Mouse (Mus musculus) hindbrain, embryonic 10.5 days (tissue): ENCODE results near the gene Pla2g6. TPM values are rescaled to one million over a fixed set of nuclear protein-coding genes. Genes with fewer than 3 reads are reported as not detected.
A peak's percentile ranks its signal among the peaks of the same experiment; 100 is the strongest.

Experiments used
- DNase-seq: peaks from one replicate; pipeline ENCODE4 v3.0.0-alpha.2; 2017; ENCODE audit warnings: low spot score
- H3K27ac ChIP-seq: fragments of 300-500 bp; sonication (generic); 2 replicates; pipeline ENCODE4 v1.5.1; 2016; ENCODE audit warnings: mild to moderate bottlenecking, moderate library complexity
- H3K27me3 ChIP-seq: fragments of 300-500 bp; sonication (generic); 2 replicates; pipeline ENCODE4 v1.6.1; 2016; ENCODE audit warnings: mild to moderate bottlenecking; ENCODE audit not compliant: poor library complexity, insufficient read depth, severe bottlenecking
- H3K36me3 ChIP-seq: fragments of 300-500 bp; sonication (generic); 2 replicates; pipeline ENCODE4 v1.6.1; 2016; ENCODE audit warnings: mild to moderate bottlenecking, moderate library complexity
- H3K4me1 ChIP-seq: fragments of 300-500 bp; sonication (generic); replicated peaks from 2 replicates; pipeline ENCODE4 v1.6.1; 2016; ENCODE audit warnings: mild to moderate bottlenecking
- H3K4me3 ChIP-seq: fragments of 300-500 bp; sonication (generic); 2 replicates; pipeline ENCODE4 v1.5.1; 2016; ENCODE audit warnings: mild to moderate bottlenecking, moderate library complexity
- H3K9me3 ChIP-seq: fragments of 300-500 bp; sonication (generic); 2 replicates; pipeline ENCODE4 v1.6.1; 2016; ENCODE audit warnings: mild to moderate bottlenecking, moderate library complexity
- WGBS: fragments of 180-500 bp; shearing (Covaris S2); methylation state at CpG from one replicate; pipeline ENCODE4 v1.1.7; 2016; 5-methylcytosine and 5-hydroxymethylcytosine counted together
- polyA plus RNA-seq: library from polyadenylated mRNA; unstranded; fragments of >200 nt; fragmentation: Nextera tagmentation; extraction: Ambion mirVana; gene quantifications from 2 replicates; pipeline ENCODE4 v1.2.1, GENCODE M21; 2016

The Pla2g6 gene
- polyA plus RNA-seq, 1 experiment from 2014 or later: 25.3 TPM

- Histone ChIP-seq H3K4me1 (peaks cover 41% of the 10 kb centered on the region), H3K27me3 (peaks cover 80% of the 10 kb centered on the region), H3K27ac (no peak within 1 kb of the TSS), H3K36me3 (peaks cover 7% of the 10 kb centered on the region; the same call in 1 of the 2 replicates), H3K4me3 (no peak within 1 kb of the TSS), H3K9me3 (no peaks in the 10 kb centered on the region)
- WGBS: 25% methylated on average over 3 of the region's 3 CpGs
- DNase-seq: no peak
Observed at GRCm38 (mm10) chr15:79254661-79255060, 73.5 kb downstream of the Pla2g6 start, which contains the start of gene Slc16a8. Slc16a8 (minus strand) TSS chr15:79254761.

- DNase-seq: no peak
- peaks cover 32% of the 10 kb centered on the region for H3K4me1 ChIP-seq
- peaks cover 71% of the 10 kb centered on the region for H3K27me3 ChIP-seq
- peak overlapping the region; percentile 71 for H3K27ac ChIP-seq
- H3K36me3 ChIP-seq: peaks cover 28% of the 10 kb centered on the region
- peak overlapping the region; percentile 49 for H3K4me3 ChIP-seq
- no peaks in the 10 kb centered on the region for H3K9me3 ChIP-seq
- 27% methylated on average over 24 of the region's 24 CpGs for WGBS
Observed at GRCm38 (mm10) chr15:79252580-79252979, 75.6 kb downstream of the Pla2g6 start.

GRCm38 (mm10) chr15:79251781-79252491, 76.3 kb downstream of the Pla2g6 start:
- Histone ChIP-seq H3K27ac (peak overlapping the region; percentile 71), H3K4me1 (peaks cover 32% of the 10 kb centered on the region), H3K9me3 (no peaks in the 10 kb centered on the region), H3K27me3 (peaks cover 71% of the 10 kb centered on the region), H3K36me3 (peaks cover 34% of the 10 kb centered on the region), H3K4me3 (peak overlapping the region; percentile 49)
- WGBS: 3% methylated on average over 61 of the region's 61 CpGs
- DNase-seq: peak; percentile 43

GRCm38 (mm10) chr15:79251168-79251567, 77.0 kb downstream of the Pla2g6 start:
- Histone ChIP-seq H3K36me3 (peaks cover 42% of the 10 kb centered on the region), H3K4me1 (peaks cover 32% of the 10 kb centered on the region), H3K27ac (no peak overlapping the region), H3K27me3 (peaks cover 71% of the 10 kb centered on the region), H3K4me3 (no peak overlapping the region; the same call in 1 of the 2 replicates), H3K9me3 (no peaks in the 10 kb centered on the region)
- WGBS: 50% methylated on average over 7 of the region's 7 CpGs
- no peak for DNase-seq

GRCm38 (mm10) chr15:79250236-79250635, 78.0 kb downstream of the Pla2g6 start:
- WGBS: 74% methylated on average over 2 of the region's 2 CpGs
- peaks cover 66% of the 10 kb centered on the region for H3K27me3 ChIP-seq
- no peak for DNase-seq

GRCm38 (mm10) chr15:79245321-79245720, 82.9 kb downstream of the Pla2g6 start:
- Histone ChIP-seq H3K27ac (peak overlapping the region; percentile 64; the same call in 1 of the 2 replicates), H3K36me3 (peaks cover 85% of the 10 kb centered on the region), H3K4me3 (no peak overlapping the region), H3K27me3 (peaks cover 16% of the 10 kb centered on the region; the same call in 1 of the 2 replicates), H3K4me1 (peaks cover 24% of the 10 kb centered on the region), H3K9me3 (no peaks in the 10 kb centered on the region)
- DNase-seq: no peak
- 92% methylated on average over 3 of the region's 3 CpGs for WGBS

More at GRCm38 (mm10) chr15:79250236-79250635, 78.0 kb downstream of the Pla2g6 start:
- H3K27ac ChIP-seq: no peak overlapping the region
- H3K9me3 ChIP-seq: no peaks in the 10 kb centered on the region
- peaks cover 51% of the 10 kb centered on the region for H3K36me3 ChIP-seq
- peaks cover 34% of the 10 kb centered on the region for H3K4me1 ChIP-seq
- H3K4me3 ChIP-seq: no peak overlapping the region

- Histone ChIP-seq H3K9me3 (no peaks in the 10 kb centered on the region), H3K36me3 (peaks cover 89% of the 10 kb centered on the region), H3K27ac (peak overlapping the region; percentile 64), H3K4me3 (no peak overlapping the region), H3K27me3 (peaks cover 6% of the 10 kb centered on the region; the same call in 1 of the 2 replicates), H3K4me1 (peaks cover 24% of the 10 kb centered on the region)
- 65% methylated on average over 7 of the region's 7 CpGs for WGBS
- DNase-seq: peak; percentile 34
Observed at GRCm38 (mm10) chr15:79244071-79244893, 83.9 kb downstream of the Pla2g6 start.

GRCm38 (mm10) chr15:79243234-79244042, 84.8 kb downstream of the Pla2g6 start:
- no peak overlapping the region for H3K4me3 ChIP-seq
- H3K27me3 ChIP-seq: no peaks in the 10 kb centered on the region
- 0 out of 2 replicates have a peak overlapping the region, but pooled peaks have one; percentile 26 for H3K27ac ChIP-seq
- no peaks in the 10 kb centered on the region for H3K9me3 ChIP-seq
- WGBS: 31% methylated on average over 10 of the region's 10 CpGs
- H3K4me1 ChIP-seq: peaks cover 24% of the 10 kb centered on the region
- H3K36me3 ChIP-seq: peaks cover 89% of the 10 kb centered on the region
- DNase-seq: peak; percentile 97

- WGBS: 78% methylated on average over 13 of the region's 13 CpGs
- Histone ChIP-seq H3K27ac (no peak overlapping the region), H3K36me3 (peaks cover 89% of the 10 kb centered on the region), H3K27me3 (no peaks in the 10 kb centered on the region), H3K9me3 (no peaks in the 10 kb centered on the region), H3K4me3 (no peak overlapping the region), H3K4me1 (peaks cover 24% of the 10 kb centered on the region)
- DNase-seq: no peak
Observed at GRCm38 (mm10) chr15:79242574-79243233, 85.5 kb downstream of the Pla2g6 start.

- 0 out of 2 replicates have a peak, but pooled peaks cover 2% of the 10 kb centered on the region for H3K4me1 ChIP-seq
- H3K27ac ChIP-seq: no peak overlapping the region
- H3K27me3 ChIP-seq: no peaks in the 10 kb centered on the region
- WGBS: 84% methylated on average over 6 of the region's 6 CpGs
- DNase-seq: no peak
- no peaks in the 10 kb centered on the region for H3K9me3 ChIP-seq
- no peak overlapping the region for H3K4me3 ChIP-seq
- peaks cover 89% of the 10 kb centered on the region for H3K36me3 ChIP-seq
Observed at GRCm38 (mm10) chr15:79238036-79238435, 90.2 kb downstream of the Pla2g6 start.
